Mouse (Mus musculus): ENCODE measurements around the gene Cd3eap.

GRCm38 (mm10) chr7:19349188-19349915 lies 9.9 kb downstream of the Cd3eap start:
- TF ChIP-seq POLR2A (IDR thresholded peaks at IDR 0.05; ENCODE audit: borderline replicate concordance, insufficient read depth, low read length) (no peak), CTCF (IDR thresholded peaks at IDR 0.05; ENCODE audit: borderline replicate concordance, insufficient read depth, low read depth, low read length) (no peak)
